Mouse (Mus musculus) left cerebral cortex, postnatal 10 days (tissue): ENCODE measurements at regions not wholly inside any gene's neighbourhood (a gene's known extent, or its start where the extent isn't known, plus 50 kb on each side); places are given as distances from the start of the nearest gene placed in this dataset.

Experiments used
- DNase-seq, 2 experiments: peaks; one replicate each; pipeline ENCODE4 v3.0.0; 2021 to 2022; ENCODE audit warnings: low spot score in 2 of 2, mixed read lengths in 1 of 2; ENCODE audit errors: extremely low spot score in 1 of 2
- intact Hi-C: fragments of 180-260 bp; cut with DNase I; formaldehyde crosslinking; loops from one replicate; pipeline ENCODE4 v1.15.1; 2025

GRCm38 (mm10) chr2:116801578-116801977 lies 76.9 kb upstream of the Tmco5 start:
- DNase-seq, result no peak
- intact Hi-C loops, result no loop called here

- intact Hi-C loops, result no loop called here
Measured at GRCm38 (mm10) chr2:116807207-116807606, 71.3 kb upstream of the Tmco5 start.

GRCm38 (mm10) chr2:116807636-116808035 lies 70.9 kb upstream of the Tmco5 start:
- no peak for DNase-seq
- intact Hi-C loops, result no loop called here

More at GRCm38 (mm10) chr2:116807207-116807606, 71.3 kb upstream of the Tmco5 start:
- no peak for DNase-seq

- no peak for DNase-seq
- intact Hi-C loops, result no loop called here
Measured at GRCm38 (mm10) chr2:116808113-116808512, 70.4 kb upstream of the Tmco5 start.

- intact Hi-C loops, result no loop called here
- DNase-seq, result no peak
Measured at GRCm38 (mm10) chr2:116808554-116808953, 69.9 kb upstream of the Tmco5 start.

GRCm38 (mm10) chr2:116810116-116810515 lies 68.4 kb upstream of the Tmco5 start:
- intact Hi-C loops, result no loop called here
- DNase-seq, result no peak

GRCm38 (mm10) chr2:116812869-116813558 lies 65.5 kb upstream of the Tmco5 start:
- no peak for DNase-seq
- intact Hi-C loops, result no loop called here

GRCm38 (mm10) chr2:116813559-116813895 lies 65.0 kb upstream of the Tmco5 start:
- no peak for DNase-seq
- intact Hi-C loops, result no loop called here

- no peak for DNase-seq
- intact Hi-C loops, result loop anchor here (5.0 kb wide), 2 partner anchors 745 to 960 kb away; no protein-coding TSS in a partner anchor
Measured at GRCm38 (mm10) chr2:116817134-116817533, 61.4 kb upstream of the Tmco5 start.

GRCm38 (mm10) chr2:116817561-116817960 lies 60.9 kb upstream of the Tmco5 start:
- intact Hi-C loops, result loop anchor here (5.0 kb wide), 2 partner anchors 745 to 960 kb away; no protein-coding TSS in a partner anchor

GRCm38 (mm10) chr2:116818550-116818949 lies 59.9 kb upstream of the Tmco5 start:
- intact Hi-C loops, result loop anchor here (5.0 kb wide), 2 partner anchors 746 to 961 kb away; no protein-coding TSS in a partner anchor
- DNase-seq, result no peak

More at GRCm38 (mm10) chr2:116817561-116817960, 60.9 kb upstream of the Tmco5 start:
- no peak for DNase-seq

GRCm38 (mm10) chr2:116819016-116819687 lies 59.3 kb upstream of the Tmco5 start:
- no peak for DNase-seq
- intact Hi-C loops, result loop anchor here (5.0 kb wide), 2 partner anchors 747 to 962 kb away; no protein-coding TSS in a partner anchor

GRCm38 (mm10) chr2:116820831-116821745 lies 57.4 kb upstream of the Tmco5 start:
- intact Hi-C loops, result loop anchor here (5.0 to 10.0 kb wide), 2 partner anchors 716 to 1969 kb away; no protein-coding TSS in a partner anchor
- peak in 1 of 2 experiments; percentile 44 for DNase-seq
